Mouse (Mus musculus): ENCODE results near the gene Rpl13.

Rpl13 gene

GRCm38 (mm10) chr8:123150737-123151171, 48.6 kb downstream of the Rpl13 start:
- DNase-seq (ENCODE audit: low spot score), result no peak

Data from embryo, embryonic 10 days (tissue).